Mouse (Mus musculus) embryonic fibroblast, embryonic 13.5 days (primary cell): ENCODE measurements around the gene Timp3. TPM values are rescaled to one million over a fixed set of nuclear protein-coding genes. Genes with fewer than 3 reads are reported as not detected.

Experiments used
- H3K27ac ChIP-seq: 2 replicates; pipeline ENCODE4 v1.5.1; 2012; ENCODE audit warnings: low read length, control low read depth, inconsistent platforms; ENCODE audit not compliant: insufficient read depth
- H3K4me1 ChIP-seq: 2 replicates; pipeline ENCODE4 v1.6.1; 2011; ENCODE audit warnings: low read length; ENCODE audit not compliant: control insufficient read depth, insufficient read depth
- H3K4me3 ChIP-seq: 2 replicates; pipeline ENCODE4 v1.5.1; 2011; ENCODE audit warnings: mild to moderate bottlenecking, control low read depth, low read length; ENCODE audit not compliant: insufficient read depth
- CTCF ChIP-seq: IDR thresholded peaks from 2 replicates; pipeline ENCODE4 v1.5.1; 2011; ENCODE audit warnings: mild to moderate bottlenecking, control low read depth, low read length, moderate library complexity, borderline replicate concordance; ENCODE audit not compliant: insufficient read depth
- POLR2A ChIP-seq: IDR thresholded peaks from 2 replicates; pipeline ENCODE4 v1.6.1; 2011; ENCODE audit warnings: low read depth, mild to moderate bottlenecking, control low read depth, low read length, moderate library complexity
- polyA plus RNA-seq: library from polyadenylated mRNA; stranded (reverse); fragments of >200 nt; gene quantifications from 2 replicates; pipeline ENCODE4 v1.2.4, GENCODE M21; 2011; ENCODE audit warnings: low read depth; ENCODE audit not compliant: missing spikeins, insufficient read length

Gene Timp3
- polyA plus RNA-seq, 1 experiment = 704 TPM

DNA sequence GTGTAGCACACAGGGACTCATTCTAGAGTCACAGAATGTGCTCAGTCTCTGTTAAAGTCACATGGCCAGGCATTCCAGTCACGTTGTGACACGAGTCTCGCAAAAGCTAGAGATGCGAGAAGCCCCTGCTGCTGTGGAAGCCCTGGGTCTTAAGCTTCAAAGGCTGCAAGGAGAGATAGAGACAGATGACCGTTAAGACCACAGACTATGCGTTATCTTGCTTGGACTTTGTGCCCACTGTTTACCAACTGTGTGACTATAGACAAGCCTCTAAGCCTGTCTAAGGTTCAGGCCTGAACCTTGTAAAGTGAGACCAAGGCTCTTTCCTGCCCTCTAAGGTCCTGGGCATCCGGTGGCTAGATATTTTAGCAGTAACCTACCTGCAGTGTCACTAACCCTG lies 42.5 kb downstream of the Timp3 start:
- H3K4me1 ChIP-seq = peaks cover 30% of the 10 kb centered on the region
- H3K4me3 ChIP-seq = no peak overlapping the region
- TF ChIP-seq CTCF = no peak
- TF ChIP-seq POLR2A = no peak
- no peak overlapping the region for H3K27ac ChIP-seq

DNA sequence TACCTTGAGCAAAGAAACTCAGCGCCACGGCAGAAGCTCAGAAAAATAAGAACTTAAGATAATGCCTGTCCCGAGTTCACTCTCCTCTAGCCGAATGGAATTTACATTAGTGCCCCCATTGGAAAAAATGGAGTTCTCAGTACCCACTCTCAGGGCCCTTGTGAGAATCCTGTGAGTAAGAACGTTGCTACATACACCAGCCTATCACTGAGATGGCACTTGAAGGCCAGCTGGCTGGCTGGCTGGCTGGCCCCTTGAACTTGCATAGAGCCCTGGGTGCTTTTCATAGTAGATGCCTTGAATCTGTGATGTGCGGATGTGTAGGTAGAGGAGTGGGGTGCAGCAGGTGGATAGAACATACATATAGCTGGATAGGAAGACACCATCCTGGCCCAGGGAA lies 43.2 kb downstream of the Timp3 start:
- Histone ChIP-seq H3K4me1 (peaks cover 26% of the 10 kb centered on the region), H3K27ac (no peak overlapping the region), H3K4me3 (no peak overlapping the region)
- no peak for TF ChIP-seq CTCF
- no peak for TF ChIP-seq POLR2A

- TF ChIP-seq CTCF (no peak), POLR2A (no peak)
- H3K4me3 ChIP-seq = no peak overlapping the region
- peaks cover 20% of the 10 kb centered on the region for H3K4me1 ChIP-seq
- no peak overlapping the region for H3K27ac ChIP-seq
These were observed 43.8 kb downstream of the Timp3 start for GRCm38 (mm10) chr10:86343931-86344330.

DNA sequence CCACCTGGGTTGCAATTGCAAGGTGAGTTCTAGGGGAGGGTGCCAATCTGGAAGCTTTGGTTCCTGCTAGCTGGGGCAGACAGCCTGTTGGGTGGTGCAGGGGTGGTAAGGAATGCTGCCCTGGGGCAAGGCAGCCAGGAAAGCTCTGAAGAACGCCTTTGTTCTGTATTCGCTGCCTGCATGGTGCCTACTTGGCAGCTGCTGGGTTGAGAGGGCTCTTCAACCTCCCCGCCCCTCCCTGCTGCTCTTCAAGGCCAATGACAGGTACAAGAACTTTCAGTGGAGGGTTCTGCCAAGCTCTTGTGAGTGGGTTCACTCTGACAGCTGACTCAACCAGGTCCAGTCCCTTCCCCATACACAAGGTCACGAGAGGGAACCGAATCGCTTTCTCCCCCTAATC lies 44.5 kb downstream of the Timp3 start:
- TF ChIP-seq CTCF (no peak), POLR2A (no peak)
- peaks cover 14% of the 10 kb centered on the region for H3K4me1 ChIP-seq
- H3K4me3 ChIP-seq = no peak overlapping the region
- H3K27ac ChIP-seq = no peak overlapping the region

GRCm38 (mm10) chr10:86345645-86346044 lies 45.5 kb downstream of the Timp3 start:
- Histone ChIP-seq H3K27ac (no peak overlapping the region), H3K4me1 (peaks cover 6% of the 10 kb centered on the region; the same call in 1 of the 2 replicates), H3K4me3 (no peak overlapping the region)
- TF ChIP-seq CTCF = no peak

DNA sequence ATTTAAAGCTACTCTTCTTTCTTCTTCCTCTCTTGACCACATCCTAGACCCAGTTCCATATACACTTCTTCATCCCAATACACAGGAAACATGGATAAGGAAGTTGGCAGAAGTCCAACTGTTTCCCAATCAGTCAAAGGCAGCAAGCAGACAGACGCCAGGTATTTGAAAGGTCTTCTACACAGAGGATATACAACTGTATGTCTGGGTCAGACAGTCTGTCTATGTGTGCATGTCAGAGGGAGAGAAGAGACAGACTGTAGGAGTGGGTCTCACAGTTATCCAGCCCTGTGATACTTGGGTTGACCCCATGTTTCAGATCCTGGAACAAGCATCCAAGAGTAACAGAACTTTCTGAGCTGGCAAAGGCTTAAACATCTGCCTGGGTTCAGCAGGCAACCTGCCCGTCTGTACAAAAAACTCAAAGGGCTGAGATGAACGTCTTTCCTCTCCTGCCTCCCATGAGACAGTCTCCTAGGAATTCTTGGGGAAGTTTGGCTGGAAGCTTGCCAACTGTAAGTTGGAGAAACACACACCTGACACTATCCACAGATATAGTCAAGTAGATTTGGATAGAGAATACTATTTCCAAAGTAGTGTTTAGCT lies 46.2 kb downstream of the Timp3 start:
- Histone ChIP-seq H3K27ac (no peak overlapping the region), H3K4me3 (no peak overlapping the region), H3K4me1 (0 out of 2 replicates have a peak, but pooled peaks cover 5% of the 10 kb centered on the region)
- TF ChIP-seq POLR2A (no peak), CTCF (no peak)

DNA sequence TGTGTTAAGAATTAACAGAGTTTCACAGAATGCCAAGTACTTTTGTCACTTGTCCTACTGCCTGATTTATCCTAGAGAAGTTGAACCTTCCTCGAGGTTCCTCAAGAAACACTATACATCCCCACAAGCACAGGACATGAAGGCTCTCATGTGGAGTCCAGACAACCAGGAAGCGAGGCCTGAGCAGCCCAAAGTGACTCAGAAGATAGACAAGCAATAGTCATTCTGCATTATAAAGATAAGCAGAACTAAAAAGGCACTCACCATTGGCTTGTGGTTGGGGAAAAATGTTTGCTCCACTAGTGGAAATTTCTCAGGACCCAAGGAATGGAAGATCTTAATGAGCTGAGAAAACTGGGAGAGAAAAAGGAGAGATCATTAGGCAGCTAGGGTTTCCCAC lies 51.1 kb downstream of the Timp3 start:
- H3K27ac ChIP-seq = peak overlapping the region; percentile 51; the same call in 1 of the 2 replicates
- H3K4me3 ChIP-seq = no peak overlapping the region
- TF ChIP-seq POLR2A (no peak), CTCF (no peak)
- H3K4me1 ChIP-seq = 0 out of 2 replicates have a peak, but pooled peaks cover 2% of the 10 kb centered on the region

GRCm38 (mm10) chr10:86352521-86352920 lies 52.3 kb downstream of the Timp3 start:
- H3K27ac ChIP-seq = no peak overlapping the region
- TF ChIP-seq CTCF = no peak
- TF ChIP-seq POLR2A = no peak
- no peaks in the 10 kb centered on the region for H3K4me1 ChIP-seq
- no peak overlapping the region for H3K4me3 ChIP-seq

DNA sequence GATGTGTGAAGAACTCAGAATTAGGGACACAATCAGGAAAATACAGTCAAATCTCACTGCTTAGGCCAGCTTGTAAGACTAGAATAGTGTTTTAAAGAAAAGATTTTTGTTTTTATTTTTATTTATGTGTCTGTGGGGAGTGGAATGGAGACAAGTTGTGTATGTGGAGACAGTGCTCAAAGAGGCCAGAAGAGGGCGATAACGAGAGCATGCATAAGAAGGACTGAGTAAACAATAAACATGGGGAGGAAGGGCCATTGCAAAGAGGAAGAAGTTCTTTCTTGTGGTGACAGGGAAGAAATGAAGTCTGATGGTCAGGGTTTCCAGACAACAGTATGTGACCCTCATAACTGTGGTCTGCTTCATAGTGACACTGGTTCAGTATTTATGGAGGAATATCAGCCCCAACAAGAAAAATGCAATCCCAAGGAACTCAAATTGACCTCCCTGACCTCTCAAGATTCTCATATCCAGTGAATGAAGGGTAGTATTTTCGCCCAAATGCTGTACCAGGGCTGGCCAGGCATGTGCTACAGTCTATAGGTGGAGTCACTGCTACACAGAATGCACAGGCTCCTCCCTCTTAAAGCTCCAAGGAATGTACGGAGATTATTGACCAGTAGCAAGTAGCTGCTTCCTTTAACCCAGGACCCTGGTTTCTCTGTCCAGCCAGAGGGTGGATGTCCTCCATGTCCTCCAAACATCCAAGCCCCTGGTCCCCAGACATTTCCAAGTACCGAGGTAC lies 56.8 kb downstream of the Timp3 start:
- TF ChIP-seq POLR2A (no peak), CTCF (no peak)
- Histone ChIP-seq H3K4me1 (0 out of 2 replicates have a peak, but pooled peaks cover 3% of the 10 kb centered on the region), H3K27ac (no peak overlapping the region), H3K4me3 (no peak overlapping the region)

- H3K27ac ChIP-seq = no peak overlapping the region
- TF ChIP-seq CTCF (no peak), POLR2A (no peak)
- H3K4me1 ChIP-seq = 0 out of 2 replicates have a peak, but pooled peaks cover 3% of the 10 kb centered on the region
- no peak overlapping the region for H3K4me3 ChIP-seq
These were observed 58.3 kb downstream of the Timp3 start for GRCm38 (mm10) chr10:86358307-86358975.
